Mouse (Mus musculus) c-Kit-positive CD71-positive TER-119-negative erythroid progenitor cells, embryonic 14.5 days (primary cell): ENCODE data around the gene Sap30.

ENCODE experiments used
- DNase-seq: peaks from one replicate; pipeline ENCODE4 v3.0.0-alpha.2; 2013; ENCODE audit warnings: low read depth

The Sap30 gene

GRCm38 (mm10) chr8:57436437-57436796, 51.2 kb downstream of the Sap30 start:
- no peak for DNase-seq

DNA sequence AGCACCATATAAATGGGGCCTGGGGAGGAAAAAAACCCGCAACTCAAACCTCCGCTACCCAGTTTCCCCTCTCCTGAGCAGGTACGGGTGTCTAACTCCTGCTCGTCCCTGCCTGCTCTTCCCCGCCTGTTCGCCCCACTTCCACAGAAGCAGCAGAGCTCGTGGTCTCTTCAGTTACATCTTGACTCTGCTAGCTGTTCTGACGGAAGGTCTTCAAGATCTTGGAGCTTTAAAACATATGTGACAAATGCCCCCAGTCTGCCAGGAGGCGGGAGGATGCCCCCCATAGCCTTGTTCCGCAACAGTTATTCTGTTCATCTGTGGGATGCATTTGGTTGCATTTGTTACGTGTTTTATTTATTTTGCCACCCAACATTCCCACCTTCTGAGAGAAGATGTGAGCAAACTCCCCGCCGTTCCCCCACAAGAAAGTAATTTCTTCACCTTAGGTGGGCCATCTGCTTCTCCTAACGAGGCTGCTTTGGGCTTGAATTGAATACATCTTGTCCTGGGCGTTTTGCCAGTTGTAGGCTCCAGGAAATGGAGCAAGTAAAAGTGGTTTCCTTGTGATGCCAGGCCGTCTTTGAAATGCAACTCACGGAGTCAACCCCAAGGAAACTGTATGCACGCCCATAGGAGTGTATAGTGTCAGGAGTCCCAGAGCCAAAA, 51.8 kb downstream of the Sap30 start:
- no peak for DNase-seq

GRCm38 (mm10) chr8:57432802-57433201, 54.9 kb downstream of the Sap30 start:
- no peak for DNase-seq
